Comparison of ENCODE assay signal across 16 mouse cellular contexts in genomic region chr13:81316581-81316980, GRCm38 (mm10).
"Had no signal": no experiment of that assay in that cellular context is flagged by ENCODE, and none has a peak within 500 bp of the region (broad histone marks: within the 10 kb centered on the region; RNA-seq: fewer than 3 reads in every experiment).

No protein-coding gene starts in this region.

- DNase-seq: retina, postnatal 1 day; right cerebral cortex, adult 18-20 months; right cerebral cortex, postnatal 14 days; right cerebral cortex, postnatal 25 days; right cerebral cortex, postnatal 4 days; spleen, adult 18-20 months; thymus, adult 18-20 months; thymus, adult 2 months; thymus, postnatal 14 days; thymus, postnatal 25 days; thymus, postnatal 36 days; thymus, postnatal 4 days had no signal

- H3K9me3 ChIP-seq: neural tube, embryonic 13.5 days; neural tube, embryonic 15.5 days; stomach, embryonic 15.5 days had no signal

- H3K9ac ChIP-seq: neural tube, embryonic 13.5 days; neural tube, embryonic 15.5 days; stomach, embryonic 15.5 days had no signal

- H3K4me2 ChIP-seq: neural tube, embryonic 13.5 days; neural tube, embryonic 15.5 days; stomach, embryonic 15.5 days had no signal

- H3K4me1 ChIP-seq: neural tube, embryonic 13.5 days; stomach, embryonic 15.5 days had no signal

- H3K4me3 ChIP-seq: neural tube, embryonic 13.5 days; neural tube, embryonic 15.5 days; stomach, embryonic 15.5 days had no signal

- H3K27me3 ChIP-seq: neural tube, embryonic 13.5 days; neural tube, embryonic 15.5 days; stomach, embryonic 15.5 days had no signal

- H3K27ac ChIP-seq: neural tube, embryonic 13.5 days; neural tube, embryonic 15.5 days; stomach, embryonic 15.5 days; stomach, postnatal 0 days had no signal

- H3K36me3 ChIP-seq: neural tube, embryonic 13.5 days; neural tube, embryonic 15.5 days; stomach, embryonic 15.5 days had no signal
